Mouse (Mus musculus) right cerebral cortex, postnatal 10 days (tissue): ENCODE data around the gene Sftpa1.

Experiments
- DNase-seq, 2 experiments: peaks; one replicate each; pipeline ENCODE4 v3.0.0; 2021; ENCODE audit warnings: low spot score in 2 of 2

The Sftpa1 gene

DNA sequence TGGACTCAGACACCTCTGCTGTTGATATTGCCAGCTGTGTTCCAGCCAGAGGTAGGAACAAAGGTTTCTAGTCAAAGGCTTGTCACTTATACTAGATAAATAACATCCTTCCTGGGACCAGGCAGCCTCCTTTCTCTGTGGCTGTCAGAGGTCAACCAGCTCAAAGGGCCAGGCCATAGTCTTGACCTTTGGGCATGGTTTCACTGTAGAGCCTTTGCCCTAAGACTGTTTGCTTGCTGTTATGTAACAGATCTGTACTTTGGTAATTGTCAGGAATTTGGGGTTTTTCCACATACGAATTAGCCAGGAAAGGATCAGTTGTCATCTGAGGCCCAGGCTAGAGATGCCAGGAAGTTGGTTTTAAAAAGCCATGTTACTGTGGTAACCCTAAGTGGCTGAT lies 29.2 kb downstream of the Sftpa1 start:
- no peak for DNase-seq

DNA sequence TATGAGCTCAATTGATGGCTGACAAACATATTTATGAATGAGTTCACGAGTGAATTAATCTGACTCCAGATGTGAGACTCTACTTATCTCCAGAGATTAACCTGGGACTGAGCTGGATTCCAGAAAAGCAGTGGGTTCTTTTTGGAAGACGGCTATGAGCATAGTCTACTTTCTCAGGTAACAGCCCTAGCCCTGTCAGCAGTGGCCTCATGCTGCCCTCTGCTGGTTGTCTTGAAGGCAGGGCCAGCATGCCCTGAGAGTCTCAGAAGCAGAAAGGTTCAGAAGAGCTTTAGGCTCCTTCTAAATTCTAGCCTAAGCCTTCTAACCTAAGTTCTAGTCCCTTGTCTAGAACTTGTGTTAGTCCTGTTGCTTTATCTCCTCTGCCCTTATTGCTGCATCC lies 31.1 kb downstream of the Sftpa1 start:
- DNase-seq, result peak in 1 of 2 experiments; percentile 29

DNA sequence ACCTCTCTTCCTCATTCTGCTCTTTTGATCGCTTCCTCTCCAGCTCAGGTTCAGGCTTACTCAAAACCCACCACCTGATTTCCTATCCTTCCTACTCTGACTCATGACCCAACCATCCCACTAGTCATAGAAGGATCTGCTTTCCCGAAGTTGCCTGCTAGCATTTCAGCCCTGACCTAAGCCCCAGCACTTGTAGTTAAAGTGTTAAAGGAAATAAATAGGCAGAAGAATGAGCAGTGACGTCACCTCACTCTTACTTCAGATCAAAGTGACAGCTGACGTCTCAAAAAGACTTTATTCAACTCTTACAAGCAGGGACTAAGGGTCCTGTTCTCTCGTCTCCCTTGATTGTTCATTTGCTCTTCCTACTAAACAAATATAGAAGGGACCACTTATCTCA lies 35.7 kb downstream of the Sftpa1 start:
- DNase-seq, result no peak

DNA sequence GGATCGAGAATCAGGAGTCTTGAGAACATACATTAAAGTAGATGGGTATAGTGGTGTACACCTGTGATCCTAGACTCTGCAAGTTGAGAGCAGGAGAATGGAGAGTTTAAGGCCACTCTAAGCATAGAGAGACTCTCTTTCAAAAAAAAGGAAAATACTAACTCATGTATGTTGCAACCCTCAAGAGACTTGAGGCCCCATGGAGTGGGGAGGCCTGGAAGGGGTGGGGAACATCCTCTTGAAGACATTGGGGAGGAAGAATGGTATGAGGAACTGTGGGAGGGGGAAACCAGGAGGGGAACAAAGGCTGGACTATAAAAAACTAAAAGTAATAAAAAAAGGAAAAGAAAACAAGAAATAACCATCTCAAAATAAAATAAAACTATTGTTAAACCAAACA lies 37.0 kb downstream of the Sftpa1 start:
- DNase-seq, result no peak

DNA sequence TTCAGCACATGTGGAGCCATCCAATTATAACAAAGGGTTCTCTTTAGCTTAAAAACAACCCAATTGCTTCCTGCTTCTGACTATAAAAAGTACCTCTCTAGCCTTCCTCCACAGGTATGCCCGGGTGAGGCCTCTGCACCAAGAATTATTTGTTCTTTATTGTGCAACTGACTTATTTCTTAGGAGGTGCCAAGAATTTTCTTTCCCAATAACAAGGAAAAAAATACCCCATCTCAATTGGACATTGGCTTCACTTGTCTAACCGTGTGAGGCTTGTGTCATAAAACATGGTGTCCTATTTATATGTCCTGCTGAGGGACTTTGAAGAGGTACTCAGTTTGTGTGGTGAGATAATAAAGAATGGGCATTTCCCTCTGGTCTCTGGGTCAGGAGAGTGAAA lies 38.9 kb downstream of the Sftpa1 start:
- DNase-seq, result no peak

DNA sequence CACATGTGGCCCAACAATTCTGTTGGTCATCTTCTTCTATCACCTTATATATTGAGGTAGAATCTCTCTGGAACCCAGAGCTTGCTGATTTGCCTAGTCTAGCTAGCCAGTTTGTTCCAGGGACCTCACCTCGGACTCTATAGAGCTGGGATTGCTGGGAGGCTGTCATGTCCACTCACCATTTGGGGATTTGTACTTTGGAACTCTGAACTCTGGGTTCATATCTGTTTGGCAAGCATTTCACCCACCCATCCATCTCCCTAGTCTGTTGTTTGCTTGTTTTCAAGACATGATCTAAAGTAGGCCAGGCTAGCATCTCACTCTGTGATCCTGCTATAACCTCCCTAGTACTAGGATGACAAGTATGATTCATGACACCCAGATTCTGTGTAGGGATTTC lies 43.2 kb downstream of the Sftpa1 start:
- no peak for DNase-seq

DNA sequence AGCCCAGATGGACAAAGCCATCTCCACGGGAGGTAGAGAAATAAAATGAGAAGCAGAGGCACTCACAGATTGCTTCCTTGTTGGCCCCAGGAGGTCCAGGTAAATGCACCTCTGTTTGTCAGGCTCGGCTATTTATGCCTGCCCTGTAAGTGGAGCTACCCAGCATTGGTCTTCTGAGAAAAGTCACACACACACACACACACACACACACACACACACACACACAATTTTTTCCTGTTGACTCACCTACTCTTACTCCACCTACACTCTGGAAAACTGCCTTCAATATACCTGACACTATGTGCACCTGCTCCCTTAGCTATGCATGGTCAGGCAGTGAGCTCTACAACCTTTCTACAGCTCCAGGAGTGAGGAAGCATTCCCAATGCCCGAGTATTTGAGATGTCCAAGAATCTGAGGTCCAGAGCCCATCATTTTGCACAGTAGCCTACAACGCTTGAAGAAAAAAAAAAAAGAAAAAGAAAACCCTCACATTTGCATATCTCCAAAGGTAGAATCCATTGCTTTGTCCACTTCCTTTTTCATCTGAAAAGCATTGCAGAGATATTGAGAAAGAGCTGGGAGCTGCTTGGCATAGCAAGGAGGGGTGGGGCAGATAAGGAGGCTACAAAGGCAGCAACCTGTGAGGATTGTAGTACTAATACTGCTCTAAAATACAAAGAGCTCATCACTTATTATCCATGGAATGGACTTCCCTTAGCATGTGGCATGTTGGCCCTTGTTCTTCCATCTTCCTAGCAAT lies 53.7 kb downstream of the Sftpa1 start, which contains the start of gene Sftpd:
Gene Sftpd (minus strand): TSS at position 91 of the 763 bp plus-strand sequence.
- no peak for DNase-seq
